Mouse (Mus musculus): ENCODE results near the gene Vmn2r115.

DNA sequence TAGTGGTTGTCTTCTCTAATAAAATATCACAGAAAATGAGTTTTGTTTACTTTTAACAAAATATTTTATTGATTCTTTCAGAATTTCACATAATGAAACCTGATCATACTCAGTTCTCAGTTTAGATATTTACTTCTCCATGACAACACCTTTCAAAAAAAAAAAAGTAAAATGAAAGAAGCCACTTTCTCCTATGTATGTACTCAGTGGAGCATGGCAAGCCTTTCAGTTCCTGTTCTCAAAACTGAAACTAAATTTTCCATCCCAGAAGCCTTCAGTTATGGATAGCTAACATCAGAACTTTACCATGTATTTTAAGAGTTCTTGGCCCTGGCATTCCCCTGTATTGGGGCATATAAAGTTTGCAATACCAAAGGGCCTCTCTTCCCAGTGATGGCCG lies 8.1 kb downstream of the Vmn2r115 start:
- no peak for TF ChIP-seq CTCF (IDR thresholded peaks at IDR 0.05; ENCODE audit: low read depth)
- no peak for TF ChIP-seq EP300 (IDR thresholded peaks at IDR 0.05; ENCODE audit: low read depth)

All from liver, postnatal 0 days (tissue).